Mouse (Mus musculus) G1E (cell line): ENCODE measurements at regions not wholly inside any gene's neighbourhood (a gene's known extent, or its start where the extent isn't known, plus 50 kb on each side); places are given as distances from the start of the nearest gene placed in this dataset.

Experiments
- ATAC-seq: 2 replicates; pipeline ENCODE4 v1.8.0; 2016; ENCODE audit warnings: mild to moderate bottlenecking; ENCODE audit not compliant: insufficient number of reproducible peaks, poor library complexity, low FRiP score, severe bottlenecking; ENCODE audit errors: extremely low read depth
- DNase-seq: peaks from one replicate; pipeline ENCODE4 v3.0.0; 2012; ENCODE audit warnings: low spot score
- H3K27me3 ChIP-seq: 2 replicates; pipeline ENCODE4 v1.6.1; 2012; ENCODE audit warnings: mild to moderate bottlenecking, low read length, inconsistent platforms; ENCODE audit not compliant: insufficient read depth
- H3K36me3 ChIP-seq: replicated peaks from 2 replicates; pipeline ENCODE3; 2012; ENCODE audit warnings: mild to moderate bottlenecking, inconsistent platforms
- H3K4me1 ChIP-seq: 2 replicates; pipeline ENCODE4 v1.6.1; 2012; ENCODE audit warnings: low read depth, low read length, inconsistent platforms, mixed read lengths; ENCODE audit not compliant: insufficient read depth
- H3K4me3 ChIP-seq: 2 replicates; pipeline ENCODE4 v1.5.1; 2012; ENCODE audit warnings: low read depth, mild to moderate bottlenecking, inconsistent platforms, low read length, moderate library complexity, mixed read lengths
- H3K9me3 ChIP-seq: replicated peaks from 2 replicates; pipeline ENCODE4 v1.6.1; 2012; ENCODE audit warnings: inconsistent platforms
- CTCF ChIP-seq: IDR thresholded peaks from 2 replicates; pipeline ENCODE4 v1.5.1; 2012; ENCODE audit warnings: low read depth, low read length, inconsistent platforms, mixed read lengths
- GATA1 ChIP-seq: IDR thresholded peaks from 2 replicates; pipeline ENCODE4 v1.6.1; 2012; ENCODE audit warnings: borderline replicate concordance, low read length, inconsistent platforms, mixed read lengths
- GATA2 ChIP-seq: IDR thresholded peaks from 2 replicates; pipeline ENCODE4 v1.6.1; 2012; ENCODE audit warnings: low read depth, low read length, inconsistent platforms, borderline replicate concordance
- POLR2AphosphoS5 ChIP-seq: IDR thresholded peaks from 2 replicates; pipeline ENCODE4 v1.6.1; 2012; ENCODE audit warnings: low read depth, low read length, inconsistent platforms; ENCODE audit not compliant: insufficient replicate concordance
- TAL1 ChIP-seq: conservative IDR thresholded peaks from 2 replicates; pipeline ENCODE4 v1.6.1; 2012; ENCODE audit warnings: low read depth, low read length, inconsistent platforms, mixed read lengths

DNA sequence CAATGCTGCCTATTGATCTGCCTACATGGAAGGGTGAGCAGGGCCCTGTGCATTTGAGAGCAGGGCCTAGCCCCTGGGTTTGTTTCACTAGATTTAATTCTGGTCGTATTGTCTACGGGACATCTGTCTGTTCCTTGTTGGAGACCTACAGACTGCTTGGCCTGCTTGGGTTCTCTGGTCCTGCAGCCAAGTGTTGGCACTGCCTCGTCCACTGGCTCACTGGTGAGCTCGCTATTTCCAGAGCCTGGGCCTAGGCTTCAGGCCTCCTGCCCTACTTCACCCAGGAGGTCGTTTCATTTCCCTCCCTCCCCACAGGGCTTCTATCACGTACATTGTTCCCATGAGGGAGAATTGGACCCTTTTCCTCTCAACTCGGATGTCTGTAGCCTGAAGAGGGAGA is 62.2 kb upstream of the Blcap start:
- ATAC-seq = no peak
- no peak overlapping the region for H3K4me3 ChIP-seq
- TF ChIP-seq GATA2 (no peak), CTCF (no peak), TAL1 (no peak), POLR2AphosphoS5 (no peak), GATA1 (no peak)
- H3K36me3 ChIP-seq = no peaks in the 10 kb centered on the region
- no peaks in the 10 kb centered on the region for H3K4me1 ChIP-seq
- DNase-seq = no peak
- H3K27me3 ChIP-seq = peaks cover 8% of the 10 kb centered on the region
- H3K9me3 ChIP-seq = no peaks in the 10 kb centered on the region

DNA sequence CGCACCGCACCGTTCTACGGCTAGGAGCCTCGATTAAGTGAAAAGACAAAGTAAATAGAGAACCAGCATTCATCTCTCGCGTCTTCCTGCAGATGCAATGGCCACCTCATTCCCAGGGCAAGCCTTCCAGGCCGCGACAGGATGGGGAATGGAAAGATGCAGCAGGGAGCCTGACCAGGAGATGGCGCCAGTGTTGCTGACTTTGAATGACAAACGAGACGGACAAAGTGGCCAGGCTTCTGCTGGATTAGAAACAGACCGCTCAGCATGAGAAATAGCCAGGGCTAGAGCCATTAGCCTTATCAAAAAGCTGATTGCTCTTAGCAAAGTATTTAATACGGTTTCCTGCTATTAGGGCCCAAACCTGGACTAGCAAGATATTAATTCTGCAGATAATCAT is 64.6 kb upstream of the Blcap start:
- peak; percentile 41 for TF ChIP-seq CTCF
- TF ChIP-seq GATA1 = no peak
- no peak for ATAC-seq

DNA sequence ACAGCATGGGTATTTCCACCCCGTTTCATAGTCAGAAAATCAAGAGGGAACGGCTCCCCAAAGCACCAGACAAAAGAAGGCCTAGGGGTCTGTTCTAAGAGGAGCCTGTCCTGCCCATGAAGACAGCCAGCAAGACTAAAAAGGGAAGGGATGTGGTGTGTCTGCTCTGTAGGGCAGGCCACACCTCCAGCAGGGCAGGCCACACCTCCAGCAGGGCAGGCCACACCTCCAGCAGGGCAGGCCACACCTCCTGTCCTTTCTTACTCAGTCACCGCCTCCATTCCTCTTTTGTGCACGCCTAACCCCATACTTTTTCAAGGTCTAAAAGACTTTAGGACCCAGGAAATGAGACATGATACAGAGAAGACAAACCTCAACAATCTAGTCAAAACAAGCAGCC is 69.8 kb upstream of the Blcap start:
- Histone ChIP-seq H3K27me3 (peaks cover 10% of the 10 kb centered on the region; the same call in 1 of the 2 replicates), H3K36me3 (no peaks in the 10 kb centered on the region), H3K4me3 (no peak overlapping the region), H3K9me3 (no peaks in the 10 kb centered on the region), H3K4me1 (no peaks in the 10 kb centered on the region)
- ATAC-seq = no peak
- DNase-seq = no peak
- no peak for TF ChIP-seq TAL1
- TF ChIP-seq POLR2AphosphoS5 = no peak
- TF ChIP-seq GATA1 = no peak
- TF ChIP-seq GATA2 = no peak

More for the DNA sequence above, 64.6 kb upstream of the Blcap start:
- Histone ChIP-seq H3K27me3 (peaks cover 8% of the 10 kb centered on the region), H3K4me3 (no peak overlapping the region), H3K9me3 (no peaks in the 10 kb centered on the region), H3K4me1 (no peaks in the 10 kb centered on the region), H3K36me3 (no peaks in the 10 kb centered on the region)
- no peak for DNase-seq

DNA sequence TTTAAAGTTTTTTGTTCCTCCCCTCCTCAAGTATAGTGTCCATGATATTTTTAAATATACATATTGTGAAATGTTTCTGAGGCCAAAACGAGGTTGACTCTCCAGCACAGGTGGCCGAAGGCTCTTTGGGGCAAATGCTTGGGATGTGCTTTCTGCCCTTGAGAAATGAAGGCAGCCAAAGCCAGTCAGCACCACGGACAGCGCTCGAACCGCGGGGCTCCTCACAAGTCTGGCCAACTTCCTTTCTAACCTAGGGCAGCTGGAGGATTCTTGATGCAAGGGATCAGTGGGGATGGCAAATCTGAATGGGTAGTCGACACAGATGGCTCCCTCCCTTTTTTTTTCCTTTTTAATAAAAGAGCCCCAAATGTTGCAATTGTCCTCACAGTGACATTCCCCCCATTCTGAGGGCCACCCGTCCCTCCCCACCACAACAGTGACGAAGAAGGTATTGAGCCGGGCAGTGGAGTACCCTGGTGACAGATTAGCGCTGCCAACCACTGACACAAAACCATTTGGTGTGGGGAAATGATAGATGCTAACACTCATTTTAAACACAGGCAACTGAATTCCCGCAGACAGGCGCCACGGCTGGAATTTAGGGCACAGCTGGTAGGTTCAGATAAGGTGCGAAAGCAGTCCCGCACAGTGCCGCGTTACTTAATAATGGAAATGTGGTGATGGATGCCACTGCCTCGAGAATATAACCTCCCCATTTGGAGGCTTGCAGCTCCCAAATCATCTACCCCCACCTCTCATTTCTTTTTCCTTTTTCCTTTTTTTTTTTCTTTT is 73.4 kb upstream of the Ctnnbl1 start:
- no peak for ATAC-seq
- Histone ChIP-seq H3K4me3 (no peak overlapping the region), H3K9me3 (peaks cover 8% of the 10 kb centered on the region; the same call in 1 of the 2 replicates), H3K36me3 (no peaks in the 10 kb centered on the region), H3K27me3 (no peaks in the 10 kb centered on the region), H3K4me1 (no peaks in the 10 kb centered on the region)
- DNase-seq = peak; percentile 48
- TF ChIP-seq CTCF (no peak), TAL1 (no peak), GATA2 (no peak), POLR2AphosphoS5 (no peak), GATA1 (no peak)

DNA sequence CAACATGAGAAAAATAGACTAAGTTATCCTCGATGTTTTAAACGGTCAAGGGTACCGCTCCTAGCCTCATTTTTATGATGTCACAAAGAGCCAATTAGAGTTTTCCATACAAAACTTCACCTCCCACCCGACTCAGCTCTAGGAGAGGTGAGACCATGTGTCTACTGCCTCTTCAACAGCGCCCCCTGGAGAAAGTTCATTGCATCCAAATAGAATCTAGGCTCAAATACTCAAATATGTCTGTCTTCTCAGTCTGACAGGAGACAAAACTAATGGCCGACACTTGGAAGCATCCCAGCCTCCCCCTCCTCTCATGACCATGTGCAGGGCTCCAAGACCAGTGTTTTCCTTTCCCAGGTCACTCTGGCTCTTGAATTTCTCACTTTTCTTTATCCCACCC is 72.7 kb upstream of the Ctnnbl1 start:
- ATAC-seq (no peak), DNase-seq (no peak)
- peaks cover 1% of the 10 kb centered on the region; the same call in 1 of the 2 replicates for H3K27me3 ChIP-seq
- no peak overlapping the region for H3K4me3 ChIP-seq
- no peaks in the 10 kb centered on the region for H3K36me3 ChIP-seq
- TF ChIP-seq CTCF (no peak), POLR2AphosphoS5 (no peak), TAL1 (no peak), GATA2 (no peak), GATA1 (no peak)
- peaks cover 8% of the 10 kb centered on the region; the same call in 1 of the 2 replicates for H3K9me3 ChIP-seq
- H3K4me1 ChIP-seq = no peaks in the 10 kb centered on the region

DNA sequence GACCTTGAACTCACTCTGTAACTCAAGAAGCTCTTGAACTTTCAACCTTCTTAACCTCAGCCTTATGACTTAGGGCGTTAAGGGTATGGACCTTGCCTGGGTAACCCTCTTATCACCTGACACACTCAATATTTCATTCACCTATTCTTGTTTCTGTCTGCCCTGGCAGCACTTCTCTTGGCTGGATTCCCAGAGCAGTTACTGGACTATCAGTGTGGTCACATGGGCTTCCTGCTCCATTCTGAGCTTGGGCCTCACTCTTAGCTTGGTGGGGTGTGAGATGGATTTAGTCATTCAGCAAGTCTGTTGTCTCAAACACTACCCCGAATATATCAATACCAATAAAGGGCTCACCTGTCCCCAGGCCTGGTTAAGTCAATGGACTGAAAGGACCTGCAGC is 67.0 kb upstream of the Ctnnbl1 start:
- ATAC-seq (no peak), DNase-seq (no peak)
- TF ChIP-seq TAL1 (no peak), CTCF (no peak), POLR2AphosphoS5 (no peak), GATA2 (no peak), GATA1 (no peak)
- Histone ChIP-seq H3K4me1 (no peaks in the 10 kb centered on the region), H3K27me3 (peaks cover 5% of the 10 kb centered on the region; the same call in 1 of the 2 replicates), H3K4me3 (no peak overlapping the region), H3K9me3 (peaks cover 8% of the 10 kb centered on the region; the same call in 1 of the 2 replicates), H3K36me3 (no peaks in the 10 kb centered on the region)
